Mouse (Mus musculus): ENCODE measurements around the gene Mex3d. TPM values are rescaled to one million over a fixed set of nuclear protein-coding genes. Genes with fewer than 3 reads are reported as not detected.

The Mex3d gene
- polyA plus RNA-seq, 1 experiment from 2014 or later, result 0.32 TPM

GRCm38 (mm10) chr10:80385310-80385709 is 2.1 kb downstream of the Mex3d start:
- peak overlapping the region; percentile 74; the same call in 1 of the 2 replicates for H3K4me3 ChIP-seq (ENCODE audit: low read depth, low read length)
- H3K9ac ChIP-seq (ENCODE audit: low read depth, low read length), result peak overlapping the region; percentile 77; the same call in 1 of the 2 replicates
- WGBS (ENCODE audit: insufficient replicate concordance), result 36% methylated on average over 7 of the region's 7 CpGs
- no peak for ATAC-seq (ENCODE audit: low read depth)
- peaks cover 17% of the 10 kb centered on the region for H3K36me3 ChIP-seq (ENCODE audit: control insufficient read depth, insufficient read depth)
- peaks cover 6% of the 10 kb centered on the region for H3K27me3 ChIP-seq (ENCODE audit: control insufficient read depth, insufficient read depth, low read depth, low read length)
- peak overlapping the region; percentile 99 for H3K4me2 ChIP-seq (ENCODE audit: low read depth, low read length)
- no peaks in the 10 kb centered on the region for H3K9me3 ChIP-seq (replicated peaks; ENCODE audit: control insufficient read depth, low read length)
- peak overlapping the region; percentile 69 for H3K27ac ChIP-seq (ENCODE audit: low read length)
- H3K4me1 ChIP-seq (ENCODE audit: control insufficient read depth, low read depth, low read length), result peaks cover 53% of the 10 kb centered on the region

DNA sequence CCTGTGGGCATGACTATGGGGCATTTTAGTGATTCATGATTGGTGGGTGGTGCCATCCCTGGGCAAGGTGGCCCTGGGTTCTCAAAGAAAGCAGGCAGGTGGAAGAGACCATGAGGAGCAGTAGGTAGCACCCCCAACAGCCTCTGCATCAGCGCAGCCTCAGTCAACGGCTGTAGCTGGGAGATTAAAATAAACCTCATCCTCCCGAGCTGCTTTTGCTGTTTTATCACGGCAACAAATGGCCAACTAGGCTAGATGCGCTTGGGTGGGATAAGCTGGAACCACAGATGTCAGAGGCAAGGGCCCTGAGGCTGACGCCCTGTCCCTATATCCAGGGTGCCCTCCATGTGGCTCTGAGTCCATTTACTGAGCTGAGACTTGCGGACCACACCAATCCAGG is 2.8 kb downstream of the Mex3d start:
- 33% methylated on average over 7 of the region's 7 CpGs for WGBS (ENCODE audit: insufficient replicate concordance)
- peak overlapping the region; percentile 69 for H3K27ac ChIP-seq (ENCODE audit: low read length)
- H3K4me3 ChIP-seq (ENCODE audit: low read depth, low read length), result 0 out of 2 replicates have a peak overlapping the region, but pooled peaks have one; percentile 8
- peaks cover 53% of the 10 kb centered on the region for H3K4me1 ChIP-seq (ENCODE audit: control insufficient read depth, low read depth, low read length)
- peak overlapping the region; percentile 99 for H3K4me2 ChIP-seq (ENCODE audit: low read depth, low read length)
- no peaks in the 10 kb centered on the region for H3K9me3 ChIP-seq (replicated peaks; ENCODE audit: control insufficient read depth, low read length)
- H3K27me3 ChIP-seq (ENCODE audit: control insufficient read depth, insufficient read depth, low read depth, low read length), result peaks cover 6% of the 10 kb centered on the region
- ATAC-seq (ENCODE audit: low read depth), result peak; percentile 55
- 0 out of 2 replicates have a peak overlapping the region, but pooled peaks have one; percentile 4 for H3K9ac ChIP-seq (ENCODE audit: low read depth, low read length)
- peaks cover 17% of the 10 kb centered on the region for H3K36me3 ChIP-seq (ENCODE audit: control insufficient read depth, insufficient read depth)

DNA sequence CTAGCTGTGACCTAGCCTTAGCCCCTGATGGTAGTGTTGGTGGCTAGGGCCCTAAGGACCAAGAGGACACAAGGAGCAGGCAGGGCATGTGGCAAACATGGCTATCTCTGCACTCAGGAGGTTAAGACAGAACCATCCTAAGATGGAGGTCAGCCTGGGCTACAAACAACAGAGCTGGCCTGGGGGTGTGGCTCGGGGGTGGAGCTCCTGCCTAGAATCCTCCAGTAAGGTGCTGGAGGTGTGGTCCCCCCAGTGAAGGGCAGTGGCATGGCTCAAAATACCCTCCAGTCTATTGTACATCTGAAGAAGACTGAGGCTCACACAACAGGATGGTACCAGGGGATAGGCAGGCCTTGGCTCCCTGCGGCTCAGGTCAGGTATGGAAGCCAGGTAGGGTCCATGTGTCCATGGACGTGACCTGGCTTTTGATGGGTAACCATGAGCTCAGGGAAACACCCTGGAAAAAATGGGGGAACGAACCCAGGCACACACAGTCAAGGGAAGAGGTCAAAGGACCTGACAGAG is 3.3 kb downstream of the Mex3d start:
- H3K4me3 ChIP-seq (ENCODE audit: low read depth, low read length), result no peak overlapping the region
- 0 out of 2 replicates have a peak overlapping the region, but pooled peaks have one; percentile 99 for H3K4me2 ChIP-seq (ENCODE audit: low read depth, low read length)
- no peaks in the 10 kb centered on the region for H3K9me3 ChIP-seq (replicated peaks; ENCODE audit: control insufficient read depth, low read length)
- peaks cover 6% of the 10 kb centered on the region for H3K27me3 ChIP-seq (ENCODE audit: control insufficient read depth, insufficient read depth, low read depth, low read length)
- no peak for ATAC-seq (ENCODE audit: low read depth)
- peaks cover 53% of the 10 kb centered on the region for H3K4me1 ChIP-seq (ENCODE audit: control insufficient read depth, low read depth, low read length)
- peaks cover 17% of the 10 kb centered on the region for H3K36me3 ChIP-seq (ENCODE audit: control insufficient read depth, insufficient read depth)
- no peak overlapping the region for H3K27ac ChIP-seq (ENCODE audit: low read length)
- no peak overlapping the region for H3K9ac ChIP-seq (ENCODE audit: low read depth, low read length)
- WGBS (ENCODE audit: insufficient replicate concordance), result 67% methylated on average over 4 of the region's 4 CpGs

- Histone ChIP-seq H3K4me1 (ENCODE audit: control insufficient read depth, low read depth, low read length) (peaks cover 47% of the 10 kb centered on the region), H3K27ac (ENCODE audit: low read length) (peak overlapping the region; percentile 5; the same call in 1 of the 2 replicates), H3K27me3 (ENCODE audit: control insufficient read depth, insufficient read depth, low read depth, low read length) (peaks cover 6% of the 10 kb centered on the region), H3K9me3 (replicated peaks; ENCODE audit: control insufficient read depth, low read length) (no peaks in the 10 kb centered on the region), H3K9ac (ENCODE audit: low read depth, low read length) (no peak overlapping the region), H3K4me2 (ENCODE audit: low read depth, low read length) (no peak overlapping the region), H3K4me3 (ENCODE audit: low read depth, low read length) (no peak overlapping the region), H3K36me3 (ENCODE audit: control insufficient read depth, insufficient read depth) (peaks cover 17% of the 10 kb centered on the region)
- ATAC-seq (ENCODE audit: low read depth), result no peak
- 74% methylated on average over 4 of the region's 4 CpGs for WGBS (ENCODE audit: insufficient replicate concordance)
These were observed 4.0 kb downstream of the Mex3d start for GRCm38 (mm10) chr10:80383431-80383830.

GRCm38 (mm10) chr10:80382641-80383365 is 4.7 kb downstream of the Mex3d start:
- H3K4me3 ChIP-seq (ENCODE audit: low read depth, low read length), result no peak overlapping the region
- peaks cover 41% of the 10 kb centered on the region for H3K4me1 ChIP-seq (ENCODE audit: control insufficient read depth, low read depth, low read length)
- H3K4me2 ChIP-seq (ENCODE audit: low read depth, low read length), result no peak overlapping the region
- H3K27ac ChIP-seq (ENCODE audit: low read length), result no peak overlapping the region
- peaks cover 17% of the 10 kb centered on the region for H3K36me3 ChIP-seq (ENCODE audit: control insufficient read depth, insufficient read depth)
- no peak for ATAC-seq (ENCODE audit: low read depth)
- no peak overlapping the region for H3K9ac ChIP-seq (ENCODE audit: low read depth, low read length)
- H3K9me3 ChIP-seq (replicated peaks; ENCODE audit: control insufficient read depth, low read length), result no peaks in the 10 kb centered on the region
- 81% methylated on average over 7 of the region's 7 CpGs for WGBS (ENCODE audit: insufficient replicate concordance)
- peaks cover 6% of the 10 kb centered on the region for H3K27me3 ChIP-seq (ENCODE audit: control insufficient read depth, insufficient read depth, low read depth, low read length)

- no peak overlapping the region for H3K27ac ChIP-seq (ENCODE audit: low read length)
- no peak overlapping the region for H3K9ac ChIP-seq (ENCODE audit: low read depth, low read length)
- H3K36me3 ChIP-seq (ENCODE audit: control insufficient read depth, insufficient read depth), result peaks cover 17% of the 10 kb centered on the region
- H3K9me3 ChIP-seq (replicated peaks; ENCODE audit: control insufficient read depth, low read length), result no peaks in the 10 kb centered on the region
- ATAC-seq (ENCODE audit: low read depth), result no peak
- H3K4me2 ChIP-seq (ENCODE audit: low read depth, low read length), result no peak overlapping the region
- WGBS (ENCODE audit: insufficient replicate concordance), result 45% methylated on average over 10 of the region's 10 CpGs
- H3K4me3 ChIP-seq (ENCODE audit: low read depth, low read length), result no peak overlapping the region
- peaks cover 2% of the 10 kb centered on the region for H3K27me3 ChIP-seq (ENCODE audit: control insufficient read depth, insufficient read depth, low read depth, low read length)
- H3K4me1 ChIP-seq (ENCODE audit: control insufficient read depth, low read depth, low read length), result no peaks in the 10 kb centered on the region
These were observed 9.7 kb downstream of the Mex3d start for GRCm38 (mm10) chr10:80377716-80378115.

DNA sequence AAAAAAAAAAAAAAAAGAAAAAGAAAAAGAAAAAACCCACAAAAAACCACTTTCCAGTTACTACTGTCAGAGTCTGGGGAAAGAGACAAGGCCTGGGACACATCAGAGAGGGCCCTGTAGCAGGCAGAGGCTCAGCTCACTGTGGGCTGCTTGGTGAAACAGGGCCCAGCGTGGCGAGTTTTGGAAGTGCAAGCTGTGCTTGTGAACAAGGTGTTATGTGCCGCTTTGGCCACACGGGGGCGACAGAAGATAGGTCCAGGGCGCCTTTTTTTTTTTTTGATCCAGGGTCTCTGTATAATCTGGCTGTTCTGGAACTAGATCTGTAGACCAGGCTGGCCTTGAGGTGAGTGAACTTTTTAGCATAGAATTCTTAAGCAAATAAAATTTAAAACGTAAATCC is 11.3 kb downstream of the Mex3d start:
- H3K27ac ChIP-seq (ENCODE audit: low read length), result no peak overlapping the region
- H3K9me3 ChIP-seq (replicated peaks; ENCODE audit: control insufficient read depth, low read length), result no peaks in the 10 kb centered on the region
- H3K4me3 ChIP-seq (ENCODE audit: low read depth, low read length), result no peak overlapping the region
- H3K4me2 ChIP-seq (ENCODE audit: low read depth, low read length), result no peak overlapping the region
- no peaks in the 10 kb centered on the region for H3K4me1 ChIP-seq (ENCODE audit: control insufficient read depth, low read depth, low read length)
- peaks cover 8% of the 10 kb centered on the region for H3K27me3 ChIP-seq (ENCODE audit: control insufficient read depth, insufficient read depth, low read depth, low read length)
- H3K36me3 ChIP-seq (ENCODE audit: control insufficient read depth, insufficient read depth), result peaks cover 4% of the 10 kb centered on the region; the same call in 1 of the 2 replicates
- H3K9ac ChIP-seq (ENCODE audit: low read depth, low read length), result no peak overlapping the region
- 3% methylated on average over 7 of the region's 7 CpGs for WGBS (ENCODE audit: insufficient replicate concordance)
- ATAC-seq (ENCODE audit: low read depth), result peak; percentile 27; the same call in 1 of the 2 replicates

GRCm38 (mm10) chr10:80374063-80374462 is 13.4 kb downstream of the Mex3d start:
- Histone ChIP-seq H3K4me3 (ENCODE audit: low read depth, low read length) (no peak overlapping the region), H3K36me3 (ENCODE audit: control insufficient read depth, insufficient read depth) (no peaks in the 10 kb centered on the region), H3K4me2 (ENCODE audit: low read depth, low read length) (no peak overlapping the region), H3K4me1 (ENCODE audit: control insufficient read depth, low read depth, low read length) (no peaks in the 10 kb centered on the region), H3K9ac (ENCODE audit: low read depth, low read length) (no peak overlapping the region), H3K9me3 (replicated peaks; ENCODE audit: control insufficient read depth, low read length) (no peaks in the 10 kb centered on the region), H3K27me3 (ENCODE audit: control insufficient read depth, insufficient read depth, low read depth, low read length) (peaks cover 8% of the 10 kb centered on the region), H3K27ac (ENCODE audit: low read length) (no peak overlapping the region)
- 16% methylated on average over 6 of the region's 6 CpGs for WGBS (ENCODE audit: insufficient replicate concordance)
- no peak for ATAC-seq (ENCODE audit: low read depth)

DNA sequence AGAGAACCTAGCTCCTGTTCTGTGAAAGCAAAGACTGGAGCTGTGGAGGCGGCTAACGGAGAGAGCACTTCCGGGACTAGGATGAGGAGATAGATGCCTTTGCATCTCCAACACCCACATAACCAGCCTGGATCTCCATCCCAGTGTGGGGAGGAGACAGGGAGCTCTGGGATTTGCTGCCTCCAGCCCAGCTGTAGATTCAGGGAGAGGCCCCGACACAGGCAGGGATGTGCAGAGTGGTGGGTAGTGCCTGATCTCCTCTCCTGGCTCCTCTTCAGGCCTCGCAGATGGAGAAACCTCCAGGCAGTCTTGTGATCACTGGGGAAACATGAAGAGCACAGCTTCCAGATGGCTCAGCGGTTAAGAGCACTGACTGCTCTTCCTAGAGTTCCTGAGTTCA is 14.8 kb downstream of the Mex3d start:
- WGBS (ENCODE audit: insufficient replicate concordance), result 74% methylated on average over 6 of the region's 6 CpGs
- H3K9ac ChIP-seq (ENCODE audit: low read depth, low read length), result no peak overlapping the region
- H3K4me2 ChIP-seq (ENCODE audit: low read depth, low read length), result no peak overlapping the region
- no peaks in the 10 kb centered on the region for H3K9me3 ChIP-seq (replicated peaks; ENCODE audit: control insufficient read depth, low read length)
- H3K27me3 ChIP-seq (ENCODE audit: control insufficient read depth, insufficient read depth, low read depth, low read length), result peaks cover 8% of the 10 kb centered on the region
- ATAC-seq (ENCODE audit: low read depth), result no peak
- no peaks in the 10 kb centered on the region for H3K4me1 ChIP-seq (ENCODE audit: control insufficient read depth, low read depth, low read length)
- H3K4me3 ChIP-seq (ENCODE audit: low read depth, low read length), result no peak overlapping the region
- no peaks in the 10 kb centered on the region for H3K36me3 ChIP-seq (ENCODE audit: control insufficient read depth, insufficient read depth)
- H3K27ac ChIP-seq (ENCODE audit: low read length), result no peak overlapping the region
